Mouse (Mus musculus): ENCODE measurements at regions not wholly inside any gene's neighbourhood (a gene's known extent, or its start where the extent isn't known, plus 50 kb on each side); places are given as distances from the start of the nearest gene placed in this dataset.

GRCm38 (mm10) chr4:33686135-33686534 lies 238.3 kb upstream of the Cnr1 start:
- no peak for ATAC-seq (replicated peaks; ENCODE audit: poor library complexity)

- no peak for ATAC-seq (replicated peaks; ENCODE audit: poor library complexity)
These were observed 237.0 kb upstream of the Cnr1 start for GRCm38 (mm10) chr4:33687434-33687833.

- ATAC-seq (replicated peaks; ENCODE audit: poor library complexity), result no peak
These were observed 231.0 kb upstream of the Cnr1 start for GRCm38 (mm10) chr4:33693441-33693840.

GRCm38 (mm10) chr4:33696969-33697368 lies 227.4 kb upstream of the Cnr1 start:
- ATAC-seq (replicated peaks; ENCODE audit: poor library complexity), result no peak

GRCm38 (mm10) chr4:33702028-33702666 lies 222.2 kb upstream of the Cnr1 start:
- no peak for ATAC-seq (replicated peaks; ENCODE audit: poor library complexity)

GRCm38 (mm10) chr4:33705722-33706121 lies 218.7 kb upstream of the Cnr1 start:
- no peak for ATAC-seq (replicated peaks; ENCODE audit: poor library complexity)

GRCm38 (mm10) chr4:33706785-33707184 lies 217.6 kb upstream of the Cnr1 start:
- ATAC-seq (replicated peaks; ENCODE audit: poor library complexity), result no peak

- peak; percentile 72 for ATAC-seq (replicated peaks; ENCODE audit: poor library complexity)
These were observed 207.8 kb upstream of the Cnr1 start for GRCm38 (mm10) chr4:33716475-33717117.

GRCm38 (mm10) chr4:33720972-33721371 lies 203.4 kb upstream of the Cnr1 start:
- ATAC-seq (replicated peaks; ENCODE audit: poor library complexity), result no peak

GRCm38 (mm10) chr4:33721971-33722370 lies 202.4 kb upstream of the Cnr1 start:
- ATAC-seq (replicated peaks; ENCODE audit: poor library complexity), result no peak

GRCm38 (mm10) chr4:33731837-33732236 lies 192.6 kb upstream of the Cnr1 start:
- no peak for ATAC-seq (replicated peaks; ENCODE audit: poor library complexity)

GRCm38 (mm10) chr4:33734923-33735322 lies 189.5 kb upstream of the Cnr1 start:
- no peak for ATAC-seq (replicated peaks; ENCODE audit: poor library complexity)

- ATAC-seq (replicated peaks; ENCODE audit: poor library complexity), result no peak
These were observed 188.9 kb upstream of the Cnr1 start for GRCm38 (mm10) chr4:33735442-33735966.

- ATAC-seq (replicated peaks; ENCODE audit: poor library complexity), result 0 out of 2 replicates have a peak, but pooled peaks have one; percentile 24
These were observed 188.2 kb upstream of the Cnr1 start for GRCm38 (mm10) chr4:33736061-33736701.

GRCm38 (mm10) chr4:33737337-33737736 lies 187.1 kb upstream of the Cnr1 start:
- ATAC-seq (replicated peaks; ENCODE audit: poor library complexity), result no peak

GRCm38 (mm10) chr4:33737859-33738417 lies 186.5 kb upstream of the Cnr1 start:
- peak; percentile 97 for ATAC-seq (replicated peaks; ENCODE audit: poor library complexity)

GRCm38 (mm10) chr4:33739211-33739904 lies 185.0 kb upstream of the Cnr1 start:
- no peak for ATAC-seq (replicated peaks; ENCODE audit: poor library complexity)

GRCm38 (mm10) chr4:33740982-33741381 lies 183.4 kb upstream of the Cnr1 start:
- no peak for ATAC-seq (replicated peaks; ENCODE audit: poor library complexity)

GRCm38 (mm10) chr4:33745180-33745579 lies 179.2 kb upstream of the Cnr1 start:
- ATAC-seq (replicated peaks; ENCODE audit: poor library complexity), result peak; percentile 70

GRCm38 (mm10) chr4:33747316-33747895 lies 177.0 kb upstream of the Cnr1 start:
- ATAC-seq (replicated peaks; ENCODE audit: poor library complexity), result no peak

GRCm38 (mm10) chr4:33767721-33768120 lies 156.7 kb upstream of the Cnr1 start:
- no peak for ATAC-seq (replicated peaks; ENCODE audit: poor library complexity)

Measured in megakaryocyte progenitor cell, adult 5-6 weeks (primary cell).